Mouse (Mus musculus) heart, adult 11 months (tissue): Measurements from ENCODE around the gene Hist1h2bf.

Source experiments
- DNase-seq: peaks from one replicate; pipeline ENCODE4 v3.0.0; 2022

Gene Hist1h2bf

DNA sequence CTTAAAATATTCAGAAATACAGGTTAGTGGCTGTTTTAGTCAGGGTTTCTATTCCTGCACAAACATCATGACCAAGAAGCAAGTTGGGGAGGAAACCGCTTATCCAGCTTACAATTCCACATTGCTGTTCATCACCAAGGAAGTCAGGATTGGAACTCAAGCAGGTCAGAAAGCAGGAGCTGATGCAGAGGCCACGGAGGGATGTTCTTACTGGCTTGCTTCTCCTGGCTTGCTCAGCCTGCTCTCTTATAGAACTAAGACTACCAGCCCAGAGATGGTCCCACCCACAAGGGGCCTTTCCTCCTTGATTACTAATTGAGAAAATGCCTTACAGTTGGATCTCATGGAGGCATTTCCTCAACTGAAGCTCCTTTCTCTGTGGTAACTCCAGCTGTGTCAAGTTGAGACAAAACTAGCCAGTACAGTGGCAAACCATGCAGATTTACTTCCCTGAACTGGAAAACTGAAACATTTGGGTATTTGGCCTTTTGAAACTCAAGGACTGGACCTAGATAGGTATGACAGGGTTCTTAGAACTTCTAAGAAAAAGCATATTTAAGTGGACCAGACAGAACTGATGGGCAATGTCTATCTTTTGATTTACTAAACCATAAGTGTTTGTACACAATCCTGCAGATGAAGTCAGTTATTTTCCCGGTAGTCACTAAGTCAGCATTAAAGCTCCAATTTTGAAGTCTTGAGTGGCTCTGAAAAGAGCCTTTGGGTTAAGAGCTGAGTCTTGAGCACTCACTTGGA, 31.6 kb downstream of the Hist1h2bf start:
- peak; percentile 84 for DNase-seq

DNA sequence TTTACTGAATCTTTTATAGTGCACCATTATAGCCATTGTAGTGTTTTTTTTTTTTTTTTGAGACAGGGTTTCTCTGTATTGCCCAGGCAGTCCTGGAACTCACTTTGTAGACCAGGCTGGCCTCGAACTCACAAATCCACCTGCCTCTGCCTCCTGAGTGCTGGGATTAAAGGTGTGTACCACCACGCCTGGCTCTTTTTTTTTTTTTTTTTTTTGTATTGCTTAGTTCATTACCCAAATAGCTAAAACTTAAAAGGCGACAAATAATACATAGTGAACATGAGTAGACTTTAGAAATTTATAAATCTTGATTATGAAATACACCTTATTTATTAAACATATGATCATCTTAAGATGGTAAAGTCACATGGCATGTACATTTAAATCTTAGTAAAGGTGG, 32.5 kb downstream of the Hist1h2bf start:
- peak; percentile 22 for DNase-seq

DNA sequence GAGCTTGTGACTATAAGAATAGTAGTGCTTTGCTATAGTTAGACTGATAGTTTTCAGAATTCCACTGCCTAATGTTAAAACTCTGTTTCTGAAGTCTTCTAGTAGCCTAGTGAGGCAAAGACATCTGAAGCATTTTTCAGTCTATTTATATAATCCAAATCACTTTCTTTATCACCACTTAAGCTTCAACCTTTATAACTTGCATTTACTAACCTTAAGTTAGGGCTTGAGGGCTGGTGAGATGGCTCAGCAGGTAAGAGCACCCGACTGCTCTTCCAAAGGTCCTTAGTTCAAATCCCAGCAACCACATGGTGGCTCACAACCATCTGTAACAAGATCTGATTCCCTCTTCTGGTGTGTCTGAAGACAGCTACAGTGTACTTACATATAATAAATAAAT, 34.2 kb downstream of the Hist1h2bf start:
- DNase-seq = peak; percentile 17

DNA sequence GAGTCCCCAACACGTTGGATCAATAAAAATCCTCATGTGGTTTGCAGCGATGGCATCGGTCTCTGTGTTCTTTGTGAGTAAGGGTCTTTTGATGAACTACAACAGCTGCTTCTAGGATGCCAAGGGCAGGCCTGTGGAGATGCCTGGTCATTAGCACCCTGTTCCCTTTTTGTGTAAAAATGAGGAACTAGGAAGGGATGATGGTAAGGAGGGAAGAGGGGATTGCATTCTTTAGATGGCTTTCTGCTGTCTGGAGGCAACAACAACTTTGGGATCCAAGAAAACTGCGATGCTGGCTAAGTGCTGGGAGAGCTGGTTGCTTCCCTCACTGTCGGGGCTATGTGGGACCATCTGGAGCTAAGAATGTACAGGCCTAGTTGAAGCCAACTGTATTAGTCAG, 35.7 kb downstream of the Hist1h2bf start:
- peak; percentile 85 for DNase-seq

DNA sequence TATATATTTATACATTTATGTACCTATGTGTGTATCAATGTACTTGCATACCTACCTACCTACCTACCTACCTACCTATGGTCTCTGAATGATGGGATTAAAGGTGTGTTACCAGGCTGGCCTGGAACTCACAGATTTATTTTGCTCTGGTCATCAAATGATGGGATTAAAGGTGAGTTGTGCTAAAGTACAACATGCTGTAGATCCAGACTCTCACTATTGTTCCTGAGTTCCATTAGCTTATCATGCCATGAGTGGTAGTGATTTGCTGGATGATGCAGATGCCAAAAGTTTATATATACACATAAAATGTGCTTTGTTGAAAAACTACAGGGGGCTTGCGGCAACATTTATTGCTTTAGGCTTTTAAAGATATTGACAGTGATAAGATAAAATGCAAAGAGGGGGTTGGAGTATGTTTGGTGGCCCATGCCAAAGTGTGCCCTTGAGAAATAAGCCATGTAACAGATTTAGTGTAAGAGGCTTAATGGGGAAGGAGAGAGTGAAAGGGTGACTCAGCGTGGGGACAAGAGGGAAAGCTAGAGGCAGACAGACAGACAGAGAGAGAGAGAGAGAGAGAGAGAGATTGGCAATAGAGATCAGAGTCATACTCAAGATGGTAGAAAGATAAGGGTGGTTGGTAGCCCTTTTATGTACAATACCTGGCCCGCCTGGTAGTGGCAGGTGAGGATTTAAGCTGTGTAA, 36.8 kb downstream of the Hist1h2bf start:
- DNase-seq = peak; percentile 73

DNA sequence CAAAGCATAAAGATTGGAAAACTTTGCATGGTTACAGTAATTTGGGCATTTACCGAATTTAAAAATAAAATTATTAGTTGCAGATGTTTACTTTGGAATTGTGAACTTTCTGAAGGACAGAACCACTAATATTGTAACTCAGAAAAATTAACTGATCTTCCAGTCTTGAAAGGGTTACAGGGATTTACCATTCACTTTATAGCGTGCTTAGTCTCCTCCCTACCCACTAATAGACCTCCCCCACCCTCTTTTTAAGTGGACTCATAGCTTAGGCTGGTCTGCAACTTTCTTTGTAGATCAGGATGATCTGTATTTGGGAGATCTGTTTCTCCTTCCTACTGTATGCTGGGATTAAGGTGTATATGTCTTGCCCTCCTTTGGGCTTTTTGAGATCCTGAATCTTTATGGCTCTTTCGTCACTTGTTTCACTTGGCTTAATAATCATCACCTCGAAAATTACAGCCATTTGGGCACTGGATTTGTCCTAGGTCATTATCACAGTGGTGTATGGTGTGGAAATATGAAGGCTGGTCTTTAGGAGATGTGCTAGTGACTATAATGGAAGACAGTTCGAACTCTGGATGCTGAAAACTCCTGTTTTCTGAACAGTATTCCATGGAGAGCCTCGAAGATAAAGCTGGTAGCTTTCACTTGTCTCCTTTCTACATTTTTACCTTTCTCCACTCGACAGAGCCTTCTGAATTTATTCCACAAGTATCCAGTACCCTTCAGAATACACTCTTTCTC, 37.7 kb downstream of the Hist1h2bf start:
- DNase-seq = peak; percentile 27

DNA sequence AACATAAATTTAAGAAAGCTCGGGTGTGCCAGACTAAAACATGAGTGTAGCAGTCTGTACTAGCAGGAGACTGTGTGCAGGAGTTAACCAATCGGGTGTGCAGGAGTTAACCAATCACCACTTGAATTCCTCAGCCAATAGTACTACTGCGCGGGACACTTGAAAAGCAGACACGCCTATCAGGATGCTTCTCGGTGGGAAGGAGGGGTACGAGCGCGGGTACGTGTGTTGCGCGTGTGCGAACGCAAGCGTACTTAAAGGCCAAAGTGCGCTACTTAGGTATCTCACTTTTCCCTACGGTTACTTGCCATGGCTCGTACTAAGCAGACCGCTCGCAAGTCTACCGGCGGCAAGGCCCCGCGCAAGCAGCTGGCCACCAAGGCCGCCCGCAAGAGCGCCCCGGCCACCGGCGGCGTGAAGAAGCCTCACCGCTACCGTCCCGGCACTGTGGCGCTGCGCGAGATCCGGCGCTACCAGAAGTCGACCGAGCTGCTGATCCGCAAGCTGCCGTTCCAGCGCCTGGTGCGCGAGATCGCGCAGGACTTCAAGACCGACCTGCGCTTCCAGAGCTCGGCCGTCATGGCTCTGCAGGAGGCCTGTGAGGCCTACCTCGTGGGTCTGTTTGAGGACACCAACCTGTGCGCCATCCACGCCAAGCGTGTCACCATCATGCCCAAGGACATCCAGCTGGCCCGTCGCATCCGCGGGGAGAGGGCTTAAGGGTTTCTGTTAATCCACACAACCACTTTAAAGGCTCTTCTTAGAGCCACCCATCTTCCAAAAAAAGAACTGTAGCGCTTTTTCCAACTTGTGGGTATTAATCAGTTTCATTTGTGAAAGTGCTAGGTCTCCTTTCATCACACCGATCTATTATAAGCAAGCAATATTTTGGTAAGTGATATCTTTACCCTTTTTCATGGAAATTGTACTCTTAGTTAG, 38.6 kb downstream of the Hist1h2bf start, which contains the start of gene Hist1h3g:
Gene Hist1h3g, plus strand, starts transcription at position 286 of the 939 bp plus-strand sequence.
- peak; percentile 99 for DNase-seq

DNA sequence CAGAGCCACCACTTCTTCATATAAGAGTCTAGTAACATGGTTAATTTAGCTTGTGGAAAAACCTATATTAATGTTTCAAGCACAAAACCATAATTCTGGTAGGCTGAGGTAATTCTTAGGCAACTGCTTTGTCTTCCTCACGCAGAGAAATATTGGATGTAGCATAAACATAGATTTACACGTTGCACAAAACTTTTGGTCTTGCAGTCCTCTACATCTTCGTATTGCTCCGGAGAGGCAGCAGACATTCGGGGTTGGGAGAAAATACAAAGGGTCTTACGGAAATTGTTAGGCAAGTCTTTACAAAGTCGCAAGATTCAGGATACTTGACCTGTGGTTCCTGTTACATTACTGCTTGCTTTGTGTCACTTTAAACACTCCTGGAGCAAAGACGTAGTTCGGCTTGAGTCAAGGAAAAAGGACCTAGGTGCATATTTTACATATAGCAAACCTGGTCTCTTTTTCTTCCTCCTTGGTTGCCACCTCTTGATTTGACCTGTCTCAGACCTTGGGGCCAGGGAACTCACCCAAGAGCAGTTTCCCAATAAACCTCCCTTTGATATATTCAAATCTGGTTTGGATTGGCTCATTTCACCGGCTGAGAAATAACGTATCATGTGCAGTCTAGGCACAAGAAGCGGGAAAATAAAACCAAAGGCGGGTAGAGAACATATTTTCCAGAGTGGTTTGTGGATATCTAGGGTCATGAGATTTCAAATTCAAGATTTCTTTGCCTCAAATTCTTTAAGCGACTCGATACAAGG, 39.4 kb downstream of the Hist1h2bf start:
- DNase-seq = no peak

DNA sequence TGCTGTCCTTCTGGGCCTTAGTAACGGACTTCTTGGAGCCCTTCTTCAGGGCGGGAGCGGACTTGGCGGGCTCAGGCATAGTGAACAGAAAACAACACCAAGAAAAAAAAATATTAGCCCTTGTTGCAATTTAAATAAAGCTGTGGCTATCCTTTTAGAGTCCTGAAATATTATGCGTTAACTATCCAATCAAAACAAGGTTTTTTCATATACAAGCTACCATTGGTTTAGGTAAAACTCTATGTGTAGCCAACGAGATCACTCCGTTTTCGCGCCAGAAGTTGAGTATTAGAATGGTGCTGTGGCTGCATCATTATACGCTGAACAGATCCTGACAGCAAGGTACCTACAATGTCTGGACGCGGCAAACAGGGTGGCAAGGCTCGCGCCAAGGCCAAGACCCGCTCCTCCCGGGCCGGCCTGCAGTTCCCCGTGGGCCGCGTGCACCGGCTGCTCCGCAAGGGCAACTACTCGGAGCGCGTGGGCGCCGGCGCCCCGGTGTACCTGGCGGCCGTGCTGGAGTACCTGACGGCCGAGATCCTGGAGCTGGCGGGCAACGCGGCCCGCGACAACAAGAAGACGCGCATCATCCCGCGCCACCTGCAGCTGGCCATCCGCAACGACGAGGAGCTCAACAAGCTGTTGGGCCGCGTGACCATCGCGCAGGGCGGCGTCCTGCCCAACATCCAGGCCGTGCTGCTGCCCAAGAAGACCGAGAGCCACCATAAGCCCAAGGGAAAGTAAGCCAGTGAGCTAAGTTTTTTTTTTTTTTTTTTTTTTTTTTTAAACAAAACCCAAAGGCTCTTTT, 40.2 kb downstream of the Hist1h2bf start, which contains the start of gene Hist1h2af:
Gene Hist1h2af, plus strand, starts transcription at position 347 of the 808 bp plus-strand sequence.
- peak; percentile 97 for DNase-seq

DNA sequence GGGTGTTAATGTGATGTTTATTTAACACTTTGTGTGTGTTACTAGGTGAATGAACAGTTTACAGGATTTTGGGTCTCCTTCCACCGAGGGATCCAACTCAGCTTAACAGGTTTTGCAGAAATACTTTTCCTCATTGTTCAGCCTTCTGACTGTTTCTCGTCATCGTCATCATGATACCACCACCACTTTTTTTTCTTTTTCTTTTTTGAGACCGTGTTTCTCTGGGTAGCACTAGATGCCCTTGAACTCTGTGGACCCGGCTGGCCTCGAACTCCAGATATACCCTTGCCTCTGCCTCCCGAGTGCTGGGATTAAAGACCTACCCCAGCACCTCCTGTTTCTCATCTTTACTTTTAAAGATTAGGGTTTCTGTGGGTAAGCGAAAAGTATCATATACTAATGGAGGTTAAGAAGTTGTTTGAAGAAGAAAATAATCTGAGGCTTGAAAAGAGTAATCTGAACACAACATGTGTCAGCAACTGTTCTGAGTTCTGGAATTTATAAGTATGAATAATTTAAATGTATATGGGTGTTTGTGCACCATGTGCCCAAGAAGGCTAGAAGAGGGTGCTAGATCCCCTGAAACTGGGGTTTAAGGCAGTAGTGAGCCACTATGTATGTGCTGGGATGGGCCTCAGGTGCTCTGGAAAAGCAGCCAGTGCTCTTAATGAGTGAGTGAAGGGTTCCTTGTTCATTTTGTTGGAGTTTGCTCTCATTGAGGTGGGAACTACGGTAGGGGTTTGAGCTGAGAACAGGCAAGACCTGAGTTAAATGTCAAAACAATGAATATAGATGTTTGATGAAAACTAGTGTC, 41.5 kb downstream of the Hist1h2bf start:
- DNase-seq = peak; percentile 86

DNA sequence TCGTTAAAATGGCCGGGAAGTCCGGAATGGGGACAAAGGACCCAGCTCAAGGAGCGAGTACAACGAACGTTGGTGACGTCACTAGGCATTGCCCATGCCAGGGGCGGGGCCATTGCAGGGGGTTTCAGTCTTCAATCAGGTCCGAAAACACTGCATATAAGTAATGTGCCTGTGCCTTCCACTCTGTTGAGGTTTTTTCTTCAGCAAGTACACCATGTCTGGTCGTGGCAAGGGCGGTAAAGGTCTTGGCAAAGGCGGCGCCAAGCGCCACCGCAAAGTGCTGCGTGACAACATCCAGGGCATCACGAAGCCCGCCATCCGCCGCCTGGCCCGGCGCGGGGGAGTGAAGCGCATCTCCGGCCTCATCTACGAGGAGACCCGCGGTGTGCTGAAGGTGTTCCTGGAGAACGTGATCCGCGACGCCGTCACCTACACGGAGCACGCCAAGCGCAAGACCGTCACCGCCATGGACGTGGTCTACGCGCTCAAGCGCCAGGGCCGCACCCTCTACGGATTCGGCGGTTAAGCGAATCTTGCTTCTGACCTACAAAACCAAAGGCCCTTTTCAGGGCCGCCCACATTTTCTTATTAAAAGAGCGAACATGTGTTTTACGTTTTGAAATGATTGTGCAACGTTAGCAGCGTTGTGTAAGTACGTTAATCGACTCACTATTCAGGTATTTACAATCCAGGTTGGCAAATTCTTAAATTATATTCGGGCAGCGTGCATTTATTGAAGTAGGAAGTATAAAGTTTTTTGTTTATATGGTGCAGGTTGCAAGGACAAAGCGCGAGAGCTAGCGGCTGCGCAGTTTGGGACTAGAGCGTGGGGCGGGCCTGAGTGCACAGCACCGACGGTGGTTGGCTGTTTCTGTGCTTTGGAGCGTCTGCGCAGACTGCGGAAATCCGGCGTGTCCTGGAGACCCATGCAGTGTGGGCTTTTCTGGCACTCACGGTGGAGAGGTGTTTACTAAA, 42.8 kb downstream of the Hist1h2bf start, which contains the start of gene Hist1h4h:
Gene Hist1h4h, plus strand, starts transcription at position 150 of the 975 bp plus-strand sequence.
- DNase-seq = peak; percentile 100

DNA sequence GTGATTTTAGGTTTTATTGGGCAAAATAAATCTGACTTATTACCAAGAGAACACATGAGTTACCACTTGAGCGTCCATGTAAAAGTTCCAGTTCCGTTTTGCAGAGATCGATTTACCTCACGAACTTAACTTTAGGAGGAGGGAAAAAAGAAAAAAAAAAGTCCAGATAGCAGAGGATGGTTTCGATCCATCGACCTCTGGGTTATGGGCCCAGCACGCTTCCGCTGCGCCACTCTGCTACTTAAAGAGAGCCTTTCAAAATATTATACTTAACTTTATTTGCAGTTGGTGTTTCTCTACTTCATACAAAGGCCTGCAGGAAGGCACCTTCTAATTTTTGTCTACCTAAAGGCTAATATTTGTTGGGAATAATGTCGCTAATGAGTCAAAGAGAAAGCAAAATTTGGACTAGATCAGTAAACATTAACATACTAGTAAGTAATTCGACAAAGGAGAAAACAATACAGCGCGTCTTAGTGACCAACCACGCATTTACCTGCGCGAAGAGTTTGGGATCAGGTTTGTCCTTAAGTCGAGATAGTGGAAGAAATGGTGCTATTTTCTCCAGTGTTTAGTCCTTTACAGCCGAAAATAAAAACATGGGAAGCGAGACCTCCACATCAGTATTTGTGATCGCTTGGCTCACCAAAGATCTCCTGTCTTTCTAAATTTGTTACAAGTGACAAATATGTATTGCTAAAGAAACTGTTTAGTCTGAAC, 43.7 kb downstream of the Hist1h2bf start:
- DNase-seq = peak; percentile 95

DNA sequence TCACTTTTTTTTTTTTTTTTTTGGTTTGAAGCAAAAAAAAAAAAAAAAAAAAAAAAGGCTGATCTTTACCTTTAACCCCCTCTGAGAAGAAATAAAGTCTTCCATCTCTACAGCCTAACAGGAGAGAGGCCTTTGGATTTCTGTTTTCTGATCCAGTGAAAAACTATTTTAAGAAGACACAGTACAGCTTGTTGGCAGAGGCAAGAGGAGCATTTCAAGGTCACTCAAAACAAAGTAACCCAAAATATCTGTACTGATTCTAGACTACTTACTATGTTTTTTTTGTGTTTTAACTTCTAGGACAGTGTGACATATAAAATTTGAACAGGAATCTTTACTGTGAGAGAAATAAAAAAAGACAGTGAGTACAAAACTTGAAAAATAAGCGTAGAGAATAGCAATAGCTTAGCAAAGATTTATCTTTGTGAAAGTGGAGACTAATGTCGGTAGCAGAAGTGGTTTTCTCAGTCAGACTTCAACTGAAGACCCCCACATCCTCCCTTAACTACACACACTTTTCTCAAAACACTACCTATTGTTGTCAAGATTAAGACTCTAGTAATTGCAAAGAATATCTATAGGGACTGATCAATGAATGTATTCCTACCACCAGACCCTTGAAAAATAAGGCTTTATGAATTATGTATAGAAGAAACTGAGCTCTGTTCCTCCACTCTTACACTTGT, 44.4 kb downstream of the Hist1h2bf start:
- peak; percentile 6 for DNase-seq

DNA sequence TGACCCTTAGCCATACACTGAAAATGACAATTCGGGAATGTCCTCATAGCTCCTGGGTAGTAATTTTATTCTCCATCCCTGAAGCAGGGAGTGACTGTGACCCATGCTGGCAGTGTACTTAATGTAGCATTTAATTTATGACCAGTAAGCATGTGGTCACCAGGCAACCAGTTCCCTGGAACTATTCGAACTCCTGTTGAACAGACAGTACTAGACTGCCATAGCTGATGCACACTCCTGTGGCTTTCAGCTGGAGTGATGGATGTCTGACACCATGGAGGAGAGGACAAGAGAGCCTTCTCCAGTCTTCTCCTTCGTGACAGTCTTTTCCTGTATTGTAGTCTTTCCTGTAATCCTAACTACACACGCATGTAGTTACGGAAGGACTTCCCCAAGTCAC, 45.0 kb downstream of the Hist1h2bf start:
- DNase-seq = peak; percentile 82

DNA sequence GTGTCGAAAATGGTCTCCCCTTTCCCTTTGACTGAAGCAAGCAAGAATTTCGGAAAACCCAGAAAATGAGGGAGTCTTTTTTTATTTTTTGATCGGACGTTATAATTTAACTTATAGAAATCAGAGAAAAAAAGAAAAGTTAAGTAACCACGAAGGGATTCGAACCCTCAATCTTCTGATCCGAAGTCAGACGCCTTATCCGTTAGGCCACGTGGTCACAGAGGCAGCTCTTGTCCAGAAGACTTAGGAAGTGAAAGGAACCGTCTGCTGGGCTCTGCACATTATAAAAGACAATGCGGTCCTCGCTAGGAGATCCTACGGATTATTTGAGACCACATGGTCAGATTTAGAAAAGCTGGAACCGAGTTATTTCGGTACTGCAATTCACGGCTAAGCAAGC, 47.7 kb downstream of the Hist1h2bf start:
- peak; percentile 98 for DNase-seq

DNA sequence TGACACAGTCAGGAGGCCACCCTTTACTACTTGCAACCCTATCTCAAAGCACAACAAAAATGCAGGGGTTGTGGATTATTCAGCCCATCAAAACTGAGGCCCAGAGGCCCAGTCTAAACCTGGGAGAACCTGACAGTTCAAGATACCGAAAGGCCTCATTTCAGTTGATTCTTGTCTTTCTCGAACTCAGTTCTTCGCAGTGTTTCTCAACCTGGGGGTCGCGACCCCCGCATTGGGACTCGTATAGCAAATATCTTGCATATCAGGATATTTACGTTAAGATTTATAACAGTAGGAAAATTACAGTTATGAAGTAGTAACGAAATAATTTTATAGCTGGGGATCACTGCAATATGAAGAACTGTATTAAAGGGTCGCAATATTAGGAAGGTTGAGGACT, 48.1 kb downstream of the Hist1h2bf start:
- DNase-seq = peak; percentile 79

DNA sequence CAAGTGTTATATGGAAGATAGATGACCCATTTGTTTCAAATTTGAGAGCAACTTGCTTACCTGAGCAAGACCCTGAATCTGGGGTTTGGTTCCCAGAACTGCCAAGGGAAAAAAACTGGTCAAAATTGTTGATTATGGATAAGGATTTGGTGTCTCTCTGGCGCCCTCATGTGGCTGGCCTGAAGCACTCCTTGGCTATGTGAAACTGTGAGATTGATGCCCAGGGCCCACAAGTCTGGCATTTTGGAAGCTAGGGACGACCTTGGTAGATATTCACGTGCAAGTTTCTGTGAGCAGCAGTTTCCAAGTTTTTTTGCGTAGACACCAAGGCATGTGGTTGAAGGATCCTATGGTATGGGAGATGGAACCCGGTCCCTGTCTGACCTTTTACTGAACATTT, 49.3 kb downstream of the Hist1h2bf start:
- DNase-seq = peak; percentile 95
